Mouse (Mus musculus): ENCODE measurements around the gene Cnst. TPM values are rescaled to one million over a fixed set of nuclear protein-coding genes. Genes with fewer than 3 reads are reported as not detected.

Gene Cnst
- 12.8 and 15.1 TPM in 2 replicates for polyA plus RNA-seq (2012)

GRCm38 (mm10) chr1:179545768-179546550 is at the start of gene Cnst, which contains the start of gene Tfb2m:
Cnst (plus strand) TSS chr1:179546370.
Tfb2m (minus strand) TSS chr1:179546267.

DNA sequence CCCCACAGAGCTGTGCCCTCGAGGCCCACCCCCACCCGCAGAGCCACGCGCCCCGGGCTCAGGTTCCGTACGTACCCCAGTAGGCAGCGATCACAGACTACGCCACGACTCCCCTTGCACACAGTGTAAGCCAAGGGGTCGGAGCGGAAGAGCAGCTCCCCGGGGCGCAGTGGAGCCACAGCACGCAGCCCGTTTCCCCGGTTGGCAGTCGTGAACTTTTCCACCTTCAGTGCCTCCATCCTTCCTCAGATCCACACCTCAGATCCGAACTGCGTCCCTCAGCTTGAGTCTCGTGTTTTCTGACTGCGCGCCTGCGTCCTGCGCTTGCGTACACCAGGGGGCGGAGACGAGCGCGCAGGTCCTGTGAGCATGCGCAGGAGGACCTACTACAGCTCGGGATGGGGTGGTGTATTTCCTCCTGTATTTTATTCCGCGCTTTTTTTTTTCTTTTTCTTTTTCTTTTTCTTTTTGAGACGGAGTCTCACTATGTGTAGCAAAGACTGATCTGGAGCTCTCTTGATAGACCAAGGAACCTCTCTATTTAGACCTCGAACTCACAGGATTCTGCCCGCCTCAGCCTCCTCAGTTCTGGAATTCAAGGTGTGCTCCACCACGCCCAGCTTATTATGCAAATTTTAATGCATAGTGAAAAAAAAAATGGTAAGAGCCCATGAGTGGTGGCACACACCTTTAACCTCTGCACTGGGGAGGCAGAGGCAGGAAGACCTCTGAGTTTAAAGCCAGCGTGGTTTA is 28.3 kb upstream of the Cnst start, which contains the start of gene Smyd3:
Gene Smyd3 (minus strand): TSS at position 329 of the 753 bp plus-strand sequence.

DNA sequence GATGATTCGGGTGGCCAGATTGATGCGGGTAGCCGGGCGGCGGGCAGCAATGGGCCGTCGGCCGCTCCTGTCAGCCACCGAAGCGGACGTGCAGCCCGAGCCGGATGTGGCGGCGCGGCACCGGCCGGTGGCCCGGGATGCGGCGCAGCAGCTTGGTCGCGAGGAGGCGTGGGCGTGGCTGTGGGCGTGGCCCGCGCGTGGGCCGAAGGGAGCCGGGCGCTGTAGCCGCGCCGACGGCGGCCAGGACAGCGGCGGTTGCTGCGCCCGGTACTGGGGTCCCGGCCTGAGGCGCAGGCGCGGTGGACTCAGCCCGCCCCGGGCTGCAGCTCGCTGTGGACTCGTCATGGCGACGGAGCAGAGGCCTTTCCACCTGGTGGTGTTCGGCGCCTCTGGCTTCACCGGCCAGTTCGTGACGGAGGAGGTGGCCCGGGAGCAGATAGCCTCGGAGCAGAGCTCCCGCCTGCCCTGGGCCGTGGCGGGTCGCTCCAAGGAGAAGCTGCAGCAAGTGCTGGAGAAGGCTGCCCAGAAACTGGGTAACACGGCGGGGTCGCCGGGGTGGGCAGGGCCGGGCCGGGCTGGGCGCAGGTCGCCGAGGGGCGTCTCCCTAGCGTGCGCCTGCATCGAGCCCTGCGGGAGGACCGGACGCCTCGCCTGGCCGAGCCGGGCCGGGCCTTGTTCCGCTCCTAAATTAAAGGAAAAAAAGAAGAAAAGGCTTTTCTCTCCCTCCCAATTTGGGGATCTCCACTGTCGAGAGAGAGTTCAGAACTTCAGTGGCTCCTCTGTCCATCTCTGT is 122.0 kb downstream of the Cnst start, which contains the start of gene Sccpdh:
Gene Sccpdh (plus strand): TSS at position 198 of the 793 bp plus-strand sequence.

Other genes with a start within 250 kb of the Cnst start
- gene Smyd3, start 28.3 kb upstream of the Cnst start, polyA plus RNA-seq (2012): 5.0 and 8.7 TPM in 2 replicates
- gene Tfb2m, start 103 bp upstream of the Cnst start, polyA plus RNA-seq (2012): 9.4 and 10.5 TPM in 2 replicates
- gene Sccpdh, start 121.8 kb downstream of the Cnst start, polyA plus RNA-seq (2012): 3.4 and 3.5 TPM in 2 replicates
- not detected in 2 replicates for gene Kif28, start 198.9 kb downstream of the Cnst start, polyA plus RNA-seq (2012)

Measured in megakaryocyte-erythroid progenitor cell, adult 5 weeks (primary cell).